Mouse (Mus musculus): ENCODE data around the gene Spcs2. TPM values are rescaled to one million over a fixed set of nuclear protein-coding genes. Genes with fewer than 3 reads are reported as not detected.

The Spcs2 gene
- polyA plus RNA-seq, 1 experiment from 2014 or later = 367 TPM

Other genes with a start within 250 kb of the Spcs2 start
- gene Tpbgl, start 236.4 kb downstream of the Spcs2 start, polyA plus RNA-seq (2016; fragmentation: Nextera tagmentation; extraction: Ambion mirVana) = 0.07 and 0.10 TPM in 2 replicates
- gene Slco2b1, start 152.1 kb downstream of the Spcs2 start, polyA plus RNA-seq (2016; fragmentation: Nextera tagmentation; extraction: Ambion mirVana) = 1.6 and 2.0 TPM in 2 replicates
- not detected in 2 replicates for gene Olfr520, start 133.2 kb downstream of the Spcs2 start, polyA plus RNA-seq (2016; fragmentation: Nextera tagmentation; extraction: Ambion mirVana)
- gene Olfr521, start 100.0 kb downstream of the Spcs2 start, polyA plus RNA-seq (2016; fragmentation: Nextera tagmentation; extraction: Ambion mirVana) = not detected in 2 replicates
- 2.1 and 2.2 TPM in 2 replicates for gene Neu3, start 35.0 kb downstream of the Spcs2 start, polyA plus RNA-seq (2016; fragmentation: Nextera tagmentation; extraction: Ambion mirVana)
- 0.48 and 0.52 TPM in 2 replicates for gene Xrra1, start 4.3 kb downstream of the Spcs2 start, polyA plus RNA-seq (2016; fragmentation: Nextera tagmentation; extraction: Ambion mirVana)
- gene Rnf169, start 117.0 kb upstream of the Spcs2 start, polyA plus RNA-seq (2016; fragmentation: Nextera tagmentation; extraction: Ambion mirVana) = 4.1 and 4.2 TPM in 2 replicates
- 0.41 and 0.48 TPM in 2 replicates for gene Chrdl2, start 142.7 kb upstream of the Spcs2 start, polyA plus RNA-seq (2016; fragmentation: Nextera tagmentation; extraction: Ambion mirVana)

Measured in forebrain, embryonic 10.5 days (tissue).